Mouse (Mus musculus) bone marrow, adult 2 months (tissue): ENCODE results near the gene Trove2. TPM values are rescaled to one million over a fixed set of nuclear protein-coding genes. Genes with fewer than 3 reads are reported as not detected.
A peak's percentile ranks its signal among the peaks of the same experiment; 100 is the strongest.

ENCODE experiments used
- H3K27ac ChIP-seq: fragments of 200-500 bp; 2 replicates; pipeline ENCODE4 v1.5.1; 2012; ENCODE audit warnings: low read depth, mild to moderate bottlenecking, control low read depth, inconsistent platforms, low read length; ENCODE audit not compliant: control insufficient read depth, poor library complexity, insufficient read depth
- H3K4me1 ChIP-seq: fragments of 200-500 bp; 2 replicates; pipeline ENCODE4 v1.6.1; 2011; ENCODE audit warnings: low read length; ENCODE audit not compliant: control insufficient read depth, insufficient read depth
- H3K4me3 ChIP-seq: fragments of 200-500 bp; replicated peaks from 2 replicates; pipeline ENCODE3; 2011; ENCODE audit warnings: mild to moderate bottlenecking, low read depth, low read length, control low read depth; ENCODE audit not compliant: control insufficient read depth
- CTCF ChIP-seq: fragments of 200-500 bp; IDR thresholded peaks from 2 replicates; pipeline ENCODE4 v1.5.1; 2011; ENCODE audit warnings: low read length, control low read depth; ENCODE audit not compliant: control insufficient read depth, insufficient read depth
- POLR2A ChIP-seq: fragments of 200-500 bp; IDR thresholded peaks from 2 replicates; pipeline ENCODE4 v1.6.1; 2011; ENCODE audit warnings: low read depth, mild to moderate bottlenecking, control low read depth, low read length, borderline replicate concordance; ENCODE audit not compliant: control insufficient read depth
- WGBS: fragments of 180-500 bp; shearing (Covaris S2); methylation state at CpG from one replicate; pipeline ENCODE4 v1.1.7; 2018; 5-methylcytosine and 5-hydroxymethylcytosine counted together
- polyA plus RNA-seq: library from polyadenylated mRNA; stranded (reverse); fragments of >200 nt; gene quantifications from 2 replicates; pipeline ENCODE4 v1.2.4, GENCODE M21; 2011; ENCODE audit warnings: low replicate concordance; ENCODE audit not compliant: missing spikeins, insufficient read depth, insufficient read length

Trove2 gene
- 3.7 and 6.5 TPM in 2 replicates for polyA plus RNA-seq

DNA sequence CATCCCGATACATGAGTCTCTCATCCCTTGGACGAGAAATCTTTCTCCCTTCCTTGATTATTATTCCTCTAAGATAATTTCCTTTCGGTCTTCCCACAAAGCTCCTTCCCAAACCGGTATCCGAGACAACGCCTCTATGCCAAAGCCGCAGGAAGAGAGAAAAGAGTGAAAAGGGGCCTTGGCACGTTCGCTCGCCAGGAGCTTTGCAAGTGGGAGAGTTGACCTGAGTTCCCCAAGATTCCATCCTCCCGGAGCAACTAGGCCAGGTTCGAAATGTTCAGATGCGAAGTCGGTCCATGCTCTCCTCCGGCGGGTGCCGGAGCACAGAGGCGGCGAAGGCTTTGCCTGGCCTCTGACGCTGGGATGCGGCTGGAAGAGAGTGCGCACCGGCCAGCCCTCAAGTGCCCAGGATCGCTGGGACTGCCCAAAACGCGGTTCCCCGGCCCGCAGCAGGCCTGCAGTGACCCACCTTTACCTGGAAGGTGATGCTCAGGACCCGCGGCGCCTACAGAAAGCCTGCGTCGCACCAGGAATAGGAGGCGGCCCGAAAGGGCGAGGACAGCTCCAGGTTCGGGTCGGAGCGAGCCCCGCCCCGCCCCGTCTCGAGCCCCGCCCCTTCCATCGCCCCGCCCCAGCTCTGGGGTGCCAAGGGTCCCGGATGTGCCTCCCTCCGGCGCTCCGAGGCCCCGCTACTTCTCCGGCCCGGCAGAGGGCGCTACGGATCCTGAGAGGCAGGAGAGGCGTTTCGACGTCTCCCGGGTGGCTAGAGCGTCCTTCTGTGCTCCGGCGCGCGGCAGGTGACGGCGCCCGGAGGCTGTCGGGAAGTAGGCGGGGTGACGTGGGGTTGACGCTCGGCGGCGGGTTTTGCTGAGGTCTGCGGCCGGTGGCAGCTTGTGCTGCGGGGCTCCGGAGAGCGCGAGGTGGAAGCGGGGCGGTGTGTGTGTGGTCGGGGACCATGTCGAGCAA is at the start of gene Trove2, which contains the start of gene Uchl5:
Gene Trove2, minus strand, starts transcription at position 623 of the 966 bp plus-strand sequence.
Gene Uchl5, plus strand, starts transcription at position 827 of the 966 bp plus-strand sequence.
- WGBS, result 1% methylated on average over 81 of the region's 84 CpGs
- no peaks in the 10 kb centered on the region for H3K4me1 ChIP-seq
- peak within 1 kb of the TSS; percentile 80 for H3K27ac ChIP-seq
- H3K4me3 ChIP-seq, result peak within 1 kb of the TSS; percentile 95
- peak; percentile 81; the same call in 1 of the 2 replicates for TF ChIP-seq POLR2A
- TF ChIP-seq CTCF, result peak; percentile 85

DNA sequence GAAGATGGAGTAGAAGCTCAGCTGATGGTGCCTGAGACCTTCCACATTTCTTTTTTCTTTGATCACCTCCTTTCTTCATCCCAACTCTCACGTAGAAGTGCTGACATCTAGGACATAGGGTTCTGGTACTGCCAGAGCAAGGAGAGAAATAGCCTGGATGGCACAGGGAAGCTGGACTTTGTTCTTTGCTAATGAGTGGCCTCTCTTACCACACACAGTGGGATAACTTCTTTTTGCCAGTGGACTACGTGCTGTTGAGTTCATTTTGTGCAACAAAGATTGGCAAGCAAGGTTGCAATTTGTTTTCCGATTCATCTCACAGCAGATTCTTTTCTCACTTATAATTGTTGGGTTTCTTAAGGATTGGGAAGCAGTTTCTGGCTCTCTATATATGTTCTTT is 45.8 kb upstream of the Trove2 start:
- TF ChIP-seq CTCF, result no peak
- WGBS, result 67% methylated on average over 3 of the region's 3 CpGs
- Histone ChIP-seq H3K27ac (no peak overlapping the region), H3K4me3 (no peak overlapping the region), H3K4me1 (no peaks in the 10 kb centered on the region)

DNA sequence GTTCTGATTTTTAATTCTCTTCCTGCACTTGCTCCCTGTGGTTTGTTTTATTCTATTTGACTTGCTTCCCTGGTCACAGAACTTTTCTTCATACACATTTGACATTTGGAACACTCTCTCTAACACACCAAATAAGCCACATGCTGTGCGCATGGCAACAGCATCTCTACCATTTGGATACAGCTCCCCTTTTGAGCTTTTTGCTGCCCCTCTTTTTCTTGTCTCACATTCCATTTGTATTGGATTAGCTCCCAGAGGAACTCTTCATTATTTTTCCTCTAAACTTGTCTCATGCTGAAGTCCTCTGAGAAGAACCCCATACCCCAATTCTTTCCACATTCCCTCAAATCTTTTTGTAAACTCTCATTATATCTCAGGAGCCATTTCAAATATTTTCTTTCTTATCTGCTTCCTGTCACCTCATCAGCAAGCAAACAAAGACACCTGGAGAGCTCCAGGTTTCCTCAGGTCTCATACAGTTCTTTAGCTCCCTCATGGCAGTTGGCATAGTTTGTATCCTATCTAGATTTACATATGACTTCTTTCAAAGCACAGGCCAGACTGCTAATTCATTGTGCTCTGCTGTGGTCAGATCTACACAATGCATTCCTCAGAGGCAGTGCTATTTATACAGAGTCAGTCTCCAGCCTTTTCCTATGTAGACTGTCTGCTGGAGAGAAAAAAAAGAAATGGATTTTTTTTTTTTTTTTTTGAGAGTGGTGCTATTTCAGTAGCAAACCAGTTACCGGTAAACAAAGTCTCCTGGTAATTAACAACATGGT is 43.4 kb upstream of the Trove2 start:
- Histone ChIP-seq H3K27ac (no peak overlapping the region), H3K4me3 (no peak overlapping the region), H3K4me1 (no peaks in the 10 kb centered on the region)
- TF ChIP-seq CTCF (no peak), POLR2A (no peak)
- 81% methylated on average over 2 of the region's 2 CpGs for WGBS

DNA sequence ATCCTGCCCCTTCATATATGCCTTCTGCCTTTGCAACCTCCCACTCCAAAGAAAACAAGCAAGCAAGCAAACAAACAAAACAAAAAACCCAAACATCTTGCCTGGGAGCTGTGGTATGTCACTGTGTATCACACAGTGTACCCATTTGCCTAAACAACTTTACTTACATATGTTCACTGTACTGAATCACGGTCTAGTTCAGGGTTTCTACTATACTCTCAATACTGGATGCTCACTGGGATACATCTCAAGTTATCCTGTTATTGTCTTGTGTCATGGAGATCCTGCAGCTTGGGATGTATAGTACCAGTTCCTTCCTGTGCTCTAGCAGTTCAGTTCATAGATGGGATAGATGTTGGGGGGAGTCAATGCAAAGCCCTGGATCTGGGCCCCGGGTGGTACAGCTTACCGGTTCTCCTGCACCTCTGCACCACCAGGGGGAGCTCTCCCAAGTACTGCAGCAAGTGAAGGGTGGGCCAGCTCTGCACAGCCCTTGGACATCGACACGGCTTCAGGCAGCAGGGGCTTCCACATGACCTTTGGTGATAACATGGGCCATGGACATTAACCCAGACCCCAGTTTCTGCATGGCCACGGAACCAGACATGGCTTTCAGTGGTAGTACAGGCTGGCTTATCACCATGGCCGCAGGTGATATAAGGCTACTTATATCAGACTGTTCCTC is 37.0 kb upstream of the Trove2 start:
- Histone ChIP-seq H3K27ac (no peak overlapping the region), H3K4me3 (no peak overlapping the region), H3K4me1 (no peaks in the 10 kb centered on the region; the same call in 1 of the 2 replicates)
- 30% methylated on average over 7 of the region's 7 CpGs for WGBS
- TF ChIP-seq POLR2A (no peak), CTCF (peak; percentile 94)

DNA sequence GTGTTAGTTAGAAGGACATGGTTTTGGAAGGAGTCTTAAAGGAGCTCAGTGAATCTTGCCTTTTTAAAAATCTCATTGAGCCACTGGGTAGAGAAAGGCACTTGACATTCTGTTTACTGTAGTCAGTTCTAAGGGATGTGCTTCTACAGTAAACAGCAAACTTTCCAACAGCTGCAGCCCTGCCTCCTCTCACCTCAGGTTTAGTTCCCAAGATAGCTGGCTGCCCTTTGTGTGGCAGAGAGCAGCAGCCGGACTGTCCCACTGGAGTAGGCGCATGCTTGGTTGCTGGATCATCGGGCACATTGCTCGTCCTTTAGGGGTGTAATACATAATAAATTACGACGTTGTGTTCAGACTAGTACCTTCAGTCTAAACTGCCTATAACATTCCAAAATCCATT is 32.2 kb upstream of the Trove2 start:
- H3K4me3 ChIP-seq, result no peak overlapping the region
- H3K4me1 ChIP-seq, result no peaks in the 10 kb centered on the region; the same call in 1 of the 2 replicates
- WGBS, result 92% methylated on average over 6 of the region's 6 CpGs
- no peak for TF ChIP-seq CTCF
- no peak for TF ChIP-seq POLR2A
- no peak overlapping the region for H3K27ac ChIP-seq

DNA sequence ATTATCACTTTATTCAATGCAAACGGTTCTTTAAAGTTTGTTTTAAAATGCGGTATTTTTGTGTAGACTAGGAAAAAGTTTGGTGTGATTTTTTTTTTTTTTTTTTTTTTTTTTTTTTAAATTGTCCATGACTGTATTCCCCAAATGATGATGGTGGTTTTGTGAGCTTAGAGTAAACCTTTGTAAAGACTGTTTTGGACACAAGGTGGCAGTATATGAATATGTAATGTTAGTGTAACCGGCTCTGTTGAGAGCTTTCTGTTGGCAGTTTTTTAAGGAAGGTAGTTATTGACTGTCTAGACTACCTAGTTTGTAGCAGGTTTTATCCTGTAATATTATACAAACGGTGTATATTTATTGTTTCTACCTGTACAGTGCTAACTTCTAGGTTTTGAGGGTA is 26.7 kb upstream of the Trove2 start:
- Histone ChIP-seq H3K27ac (no peak overlapping the region), H3K4me1 (no peaks in the 10 kb centered on the region), H3K4me3 (no peak overlapping the region)
- WGBS, result 28% methylated on average over 4 of the region's 4 CpGs
- TF ChIP-seq CTCF (no peak), POLR2A (no peak)

DNA sequence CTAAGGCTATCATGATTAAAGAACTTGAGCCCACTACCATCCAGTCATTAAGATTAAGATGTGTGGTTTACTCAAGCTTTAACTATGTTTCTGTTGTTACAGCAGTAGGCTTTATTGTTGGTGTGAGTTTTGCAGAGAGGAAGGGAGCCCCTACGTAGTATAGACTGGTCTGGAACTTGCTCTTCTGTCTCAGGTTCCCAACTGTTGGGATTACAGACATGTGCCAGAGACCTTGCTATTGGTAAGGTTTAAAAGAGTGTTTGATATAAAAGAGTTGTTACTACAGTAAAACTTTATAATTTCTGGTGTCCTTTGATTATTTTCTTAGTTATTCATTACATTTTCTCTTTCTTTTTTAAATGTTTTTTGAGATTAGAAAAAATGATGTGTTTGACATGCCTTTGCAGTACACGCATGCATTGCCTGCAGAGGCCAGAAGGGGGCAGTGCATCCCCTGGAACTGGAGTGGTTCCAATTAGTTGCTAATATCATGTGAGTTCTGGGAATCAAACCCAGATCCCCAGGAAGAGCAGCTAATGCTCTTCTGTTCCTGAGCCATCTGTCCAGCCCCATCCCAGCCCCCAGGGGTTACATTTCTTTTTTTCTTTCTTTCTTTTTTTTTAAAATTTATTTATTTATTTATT is 11.8 kb upstream of the Trove2 start:
- Histone ChIP-seq H3K4me3 (no peak overlapping the region), H3K4me1 (no peaks in the 10 kb centered on the region), H3K27ac (no peak overlapping the region)
- TF ChIP-seq CTCF, result peak; percentile 93
- no peak for TF ChIP-seq POLR2A
- WGBS, result 74% methylated on average over 2 of the region's 2 CpGs
